Mouse (Mus musculus): ENCODE measurements at regions not wholly inside any gene's neighbourhood (a gene's known extent, or its start where the extent isn't known, plus 50 kb on each side); places are given as distances from the start of the nearest gene placed in this dataset.

DNA sequence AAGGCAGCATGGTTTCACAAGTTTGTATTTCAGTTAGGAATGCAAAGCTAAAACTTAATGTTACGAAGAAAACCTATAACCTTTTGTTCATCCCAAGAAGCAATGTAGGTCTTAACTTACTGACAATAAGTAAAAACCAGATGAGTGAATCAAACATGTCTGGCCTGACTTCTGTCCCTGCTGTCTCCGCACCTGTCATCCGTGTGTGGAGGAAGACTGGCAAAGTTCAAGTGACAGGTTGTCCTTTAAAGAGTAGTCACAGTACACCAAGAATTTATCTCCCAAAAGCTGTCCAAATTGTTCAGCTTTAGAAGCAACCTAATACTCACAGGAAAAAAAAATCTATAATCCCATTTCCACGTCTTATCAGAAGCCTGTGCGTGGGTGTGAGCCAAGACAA is 146.3 kb upstream of the Gm10181 start:
- POLR2A ChIA-PET: interaction anchor here (0.5 to 1.6 kb wide), 2 partner anchors 31 to 271 kb away, joined by 5 to 8 read pairs; no protein-coding TSS in a partner anchor
- TF ChIP-seq CTCF (IDR thresholded peaks at IDR 0.05): no peak
- H3K27me3 ChIP-seq: no peaks in the 10 kb centered on the region
- ATAC-seq (no peak), DNase-seq (ENCODE audit: low read depth, low spot score) (no peak)
- in situ Hi-C loops (cut with MboI; ENCODE audit: low pct_unique_long_range_greater_than_20kb): no loop called here
- CTCF ChIA-PET: interaction anchor here (1.3 kb wide), 1 partner anchor 42 kb away, joined by 4 read pairs; no protein-coding TSS in a partner anchor

DNA sequence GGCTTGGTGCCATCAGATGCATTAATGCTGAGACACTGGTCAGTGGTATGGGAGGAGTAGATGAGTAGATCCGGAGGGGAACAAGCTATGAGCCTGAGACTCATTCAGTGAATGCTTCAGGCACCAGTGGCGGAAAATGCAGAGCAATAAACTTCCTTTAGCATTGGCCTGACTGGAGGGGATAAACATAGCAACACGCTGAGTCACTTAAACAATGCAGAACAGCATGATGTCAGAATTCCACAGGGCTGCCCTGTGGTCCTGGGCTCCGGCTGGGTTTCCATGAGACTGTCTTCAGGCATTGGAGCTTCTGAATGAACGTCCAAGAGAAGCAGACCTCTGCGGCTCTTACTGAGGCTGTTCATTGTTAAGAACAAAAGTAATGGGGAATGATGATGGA is 145.4 kb upstream of the Gm10181 start:
- peak; percentile 71 for DNase-seq (ENCODE audit: low read depth, low spot score)

DNA sequence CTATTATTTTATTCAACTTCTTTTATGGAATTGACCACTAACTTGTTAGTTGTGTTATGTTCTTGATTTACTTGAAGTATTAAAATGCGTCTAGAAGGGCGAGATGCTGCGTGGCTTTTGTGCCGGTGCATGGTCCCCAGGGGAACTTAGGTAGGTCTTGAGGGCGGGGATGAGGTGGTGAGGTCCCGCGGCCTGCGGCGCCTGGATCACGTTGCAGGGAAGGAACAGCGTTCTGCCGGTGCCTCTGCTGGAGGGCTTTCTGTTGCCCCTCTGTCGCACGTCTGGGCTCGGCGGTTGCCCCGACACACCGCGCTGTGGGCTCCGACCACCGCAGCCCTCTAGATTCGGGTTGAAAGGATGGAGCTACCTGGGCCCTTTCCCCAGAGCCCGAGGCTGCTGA is 136.7 kb upstream of the Gm10181 start:
- H3K27me3 ChIP-seq: no peaks in the 10 kb centered on the region
- ATAC-seq (no peak), DNase-seq (ENCODE audit: low read depth, low spot score) (no peak)
- ChIA-PET CTCF (no interaction called here), POLR2A (no interaction called here)
- in situ Hi-C loops (cut with MboI; ENCODE audit: low pct_unique_long_range_greater_than_20kb): no loop called here
- no peak for TF ChIP-seq CTCF (IDR thresholded peaks at IDR 0.05)

More for the DNA sequence above, 145.4 kb upstream of the Gm10181 start:
- peak; percentile 100 for ATAC-seq
- CTCF ChIA-PET: interaction anchor here (0.9 to 1.6 kb wide), 4 partner anchors 10 to 41 kb away, joined by 3 to 5 read pairs (median 4); no protein-coding TSS in a partner anchor
- in situ Hi-C loops (cut with MboI; ENCODE audit: low pct_unique_long_range_greater_than_20kb): no loop called here
- POLR2A ChIA-PET: interaction anchor here (1.6 kb wide), 1 partner anchor 30 kb away, joined by 8 read pairs; no protein-coding TSS in a partner anchor
- no peaks in the 10 kb centered on the region for H3K27me3 ChIP-seq
- TF ChIP-seq CTCF (IDR thresholded peaks at IDR 0.05): no peak

DNA sequence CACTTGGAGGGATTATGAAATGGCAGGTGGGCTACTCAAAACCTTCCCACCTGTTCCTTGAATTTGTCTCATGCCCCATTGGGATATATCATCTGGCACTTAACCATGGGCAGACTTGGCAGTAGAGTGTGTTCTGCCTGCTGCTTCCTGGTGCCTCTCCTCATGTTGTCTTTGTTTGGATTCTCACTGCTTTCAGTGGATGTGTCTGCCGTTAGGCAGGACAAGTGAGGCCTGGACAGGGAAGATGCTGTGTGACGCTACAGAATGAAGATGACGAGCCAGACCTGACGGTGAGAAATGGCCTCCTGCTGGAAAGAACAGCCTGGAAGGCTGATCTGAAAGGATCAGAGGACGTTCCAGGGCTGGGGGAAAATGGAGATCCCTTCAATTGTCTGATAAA is 133.6 kb upstream of the Gm10181 start:
- DNase-seq (ENCODE audit: low read depth, low spot score) (no peak), ATAC-seq (no peak)
- ChIA-PET POLR2A (no interaction called here), CTCF (interaction anchor here (0.6 to 1.3 kb wide), 2 partner anchors 11 to 71 kb away, joined by 3 to 5 read pairs; no protein-coding TSS in a partner anchor)
- in situ Hi-C loops (cut with MboI; ENCODE audit: low pct_unique_long_range_greater_than_20kb): no loop called here
- TF ChIP-seq CTCF (IDR thresholded peaks at IDR 0.05): no peak
- no peaks in the 10 kb centered on the region for H3K27me3 ChIP-seq

DNA sequence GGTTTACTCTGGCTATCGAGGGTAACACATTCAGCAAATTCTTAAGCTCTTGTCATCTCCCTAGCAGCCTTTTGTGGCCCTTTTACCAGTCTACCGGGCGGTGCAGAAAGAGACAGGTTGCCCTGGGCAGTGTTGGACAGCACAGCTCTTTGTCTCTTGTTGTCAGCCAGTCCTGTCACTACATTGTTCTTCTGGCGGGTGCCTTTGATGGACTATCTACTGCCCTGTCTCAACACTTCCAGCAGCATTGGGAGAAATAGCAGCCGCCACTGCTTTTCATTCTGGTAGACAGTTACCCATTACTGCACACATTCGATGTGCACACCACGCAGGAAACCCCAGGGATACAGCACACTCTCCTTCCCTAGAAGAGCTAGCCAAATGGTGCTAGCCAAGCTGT is 132.7 kb upstream of the Gm10181 start:
- in situ Hi-C loops (cut with MboI; ENCODE audit: low pct_unique_long_range_greater_than_20kb): no loop called here
- no peak for TF ChIP-seq CTCF (IDR thresholded peaks at IDR 0.05)
- no peaks in the 10 kb centered on the region for H3K27me3 ChIP-seq
- ChIA-PET CTCF (interaction anchor here (1.3 kb wide), 1 partner anchor 12 kb away, joined by 5 read pairs; no protein-coding TSS in a partner anchor), POLR2A (no interaction called here)
- no peak for ATAC-seq
- no peak for DNase-seq (ENCODE audit: low read depth, low spot score)

DNA sequence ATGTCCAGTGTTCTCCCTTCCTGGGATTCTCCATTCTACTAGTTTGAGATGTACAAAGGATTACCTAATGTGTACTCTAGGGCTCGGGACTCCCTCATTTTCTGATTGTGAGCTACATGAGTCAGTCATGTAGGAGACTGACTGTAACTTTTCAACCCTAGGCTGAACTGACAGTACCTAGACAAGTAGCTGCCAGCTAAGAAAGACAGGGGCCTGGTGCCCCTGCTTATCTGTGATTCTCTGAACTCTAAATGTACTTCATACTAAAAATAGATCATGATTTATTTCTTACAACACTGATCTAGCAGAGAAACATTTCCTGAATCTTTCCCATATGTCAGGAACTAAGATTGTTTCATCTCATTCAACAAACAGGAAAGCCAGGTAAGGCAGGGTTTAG is 125.9 kb upstream of the Gm10181 start:
- POLR2A ChIA-PET: no interaction called here
- DNase-seq (ENCODE audit: low read depth, low spot score) (no peak), ATAC-seq (no peak)
- CTCF ChIA-PET: interaction anchor here (1.0 to 1.2 kb wide), 2 partner anchors 23 to 64 kb away, joined by 3 to 4 read pairs; no protein-coding TSS in a partner anchor
- no peaks in the 10 kb centered on the region for H3K27me3 ChIP-seq
- no peak for TF ChIP-seq CTCF (IDR thresholded peaks at IDR 0.05)
- in situ Hi-C loops (cut with MboI; ENCODE audit: low pct_unique_long_range_greater_than_20kb): no loop called here

DNA sequence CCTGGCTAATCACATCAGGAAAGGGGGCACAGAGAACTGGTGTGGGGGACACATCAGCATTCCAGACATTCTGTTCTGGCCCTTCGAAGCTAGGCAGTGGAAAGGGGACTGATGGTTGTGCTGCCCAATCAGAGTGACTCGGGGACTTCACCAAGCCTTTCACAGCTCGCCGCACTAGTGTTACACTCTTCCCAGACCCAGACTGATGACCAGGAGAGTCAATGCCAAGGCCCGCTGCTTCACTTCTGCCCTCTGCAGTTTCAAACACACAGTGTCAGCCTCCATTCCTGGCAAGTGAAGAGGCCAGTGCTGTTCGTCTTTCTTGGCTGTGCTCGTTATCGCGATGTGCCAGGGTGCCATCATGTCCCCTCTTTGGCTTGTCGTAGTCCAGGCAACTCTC is 121.7 kb upstream of the Gm10181 start:
- ATAC-seq (no peak), DNase-seq (ENCODE audit: low read depth, low spot score) (no peak)
- no peak for TF ChIP-seq CTCF (IDR thresholded peaks at IDR 0.05)

DNA sequence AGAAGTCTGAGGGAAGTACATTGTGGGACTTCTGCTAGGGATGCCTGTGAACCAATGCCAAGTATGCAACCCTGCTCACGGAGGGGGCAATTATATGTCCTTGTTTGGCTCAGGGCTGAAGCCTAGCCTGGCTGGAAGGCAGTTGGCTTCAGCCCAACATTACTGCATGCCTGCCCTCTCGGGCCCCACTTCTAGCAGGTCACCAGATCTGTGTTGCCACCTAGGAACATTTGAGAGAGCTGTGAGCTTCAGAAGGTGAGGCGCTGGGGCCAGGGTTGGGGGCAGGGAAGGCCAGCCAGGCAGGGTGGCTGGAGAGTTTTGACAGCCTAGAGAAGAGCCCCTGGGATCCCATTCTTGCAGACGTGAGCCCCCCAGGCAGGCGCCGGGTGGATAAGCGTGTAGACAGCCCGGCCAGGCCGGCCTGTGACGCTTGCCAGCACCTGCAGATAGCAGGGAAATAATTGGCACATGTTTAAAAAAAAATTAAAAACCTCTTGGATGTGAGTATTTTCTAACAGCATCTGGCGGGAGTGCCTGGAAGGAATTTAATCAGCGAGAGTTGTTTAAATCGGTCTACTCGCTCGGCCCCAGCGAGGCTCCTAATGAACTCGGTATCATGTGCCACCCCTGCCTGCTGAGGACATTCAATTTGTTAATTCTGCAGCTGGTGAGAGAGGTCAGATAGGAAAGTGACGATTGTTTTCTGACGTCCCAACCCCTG is 115.0 kb upstream of the Gm10181 start:
- in situ Hi-C loops (cut with MboI; ENCODE audit: low pct_unique_long_range_greater_than_20kb): no loop called here
- ChIA-PET CTCF (interaction anchor here (1.3 to 2.7 kb wide), 2 partner anchors 35 to 48 kb away, joined by 3 to 7 read pairs; no protein-coding TSS in a partner anchor), POLR2A (interaction anchor here (0.5 to 2.0 kb wide), 3 partner anchors 13 to 57 kb away, joined by 3 to 8 read pairs (median 4); no protein-coding TSS in a partner anchor)
- TF ChIP-seq CTCF (IDR thresholded peaks at IDR 0.05): no peak
- DNase-seq (ENCODE audit: low read depth, low spot score) (peak; percentile 56), ATAC-seq (peak; percentile 84)
- H3K27me3 ChIP-seq: no peaks in the 10 kb centered on the region

More for the DNA sequence above, 121.7 kb upstream of the Gm10181 start:
- ChIA-PET POLR2A (no interaction called here), CTCF (no interaction called here)
- H3K27me3 ChIP-seq: no peaks in the 10 kb centered on the region
- in situ Hi-C loops (cut with MboI; ENCODE audit: low pct_unique_long_range_greater_than_20kb): no loop called here

DNA sequence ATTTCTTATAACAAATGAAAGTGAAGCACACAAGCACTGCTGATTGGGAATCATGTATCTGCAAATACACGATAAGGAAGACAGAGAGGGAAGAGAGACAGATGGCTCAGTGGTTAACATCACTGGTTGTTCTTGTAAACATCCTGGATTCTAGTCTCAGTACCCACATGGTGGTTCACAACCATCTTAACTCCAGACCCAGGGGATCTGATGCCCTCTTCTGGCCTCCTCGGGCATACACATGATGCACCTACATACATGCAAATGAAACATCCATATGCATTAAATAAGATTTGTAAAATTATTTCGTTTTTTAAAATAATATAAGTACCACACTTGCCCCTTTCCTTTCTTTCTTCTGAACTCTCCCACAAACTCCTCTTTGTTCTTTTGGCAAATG is 106.4 kb upstream of the Gm10181 start:
- peak; percentile 63 for TF ChIP-seq CTCF (IDR thresholded peaks at IDR 0.05)
- in situ Hi-C loops (cut with MboI; ENCODE audit: low pct_unique_long_range_greater_than_20kb): no loop called here
- DNase-seq (ENCODE audit: low read depth, low spot score) (no peak), ATAC-seq (no peak)
- no peaks in the 10 kb centered on the region for H3K27me3 ChIP-seq
- ChIA-PET CTCF (no interaction called here), POLR2A (no interaction called here)

DNA sequence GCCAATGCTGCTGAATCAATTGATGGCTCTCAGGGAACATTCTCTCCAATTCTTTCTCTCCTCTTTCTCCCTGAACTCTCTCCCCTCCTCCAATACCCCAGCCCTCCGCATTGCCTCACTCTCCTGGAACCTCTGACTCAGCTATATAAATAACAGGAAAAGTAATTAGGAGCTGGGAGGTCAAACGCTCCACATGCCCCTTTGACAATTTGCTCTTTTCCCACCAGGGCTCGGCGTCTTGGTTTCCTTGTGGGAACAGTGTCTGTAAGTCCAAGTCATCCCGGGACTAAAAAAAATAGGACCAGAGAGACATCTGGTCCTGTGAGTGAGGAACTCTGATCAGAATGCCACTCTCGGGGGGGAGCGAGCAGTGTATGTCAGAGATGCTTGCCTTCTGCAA is 94.7 kb upstream of the Gm10181 start:
- ATAC-seq (no peak), DNase-seq (ENCODE audit: low read depth, low spot score) (no peak)
- CTCF ChIA-PET: no interaction called here
- no peaks in the 10 kb centered on the region for H3K27me3 ChIP-seq
- in situ Hi-C loops (cut with MboI; ENCODE audit: low pct_unique_long_range_greater_than_20kb): no loop called here
- POLR2A ChIA-PET: no interaction called here
- TF ChIP-seq CTCF (IDR thresholded peaks at IDR 0.05): no peak

DNA sequence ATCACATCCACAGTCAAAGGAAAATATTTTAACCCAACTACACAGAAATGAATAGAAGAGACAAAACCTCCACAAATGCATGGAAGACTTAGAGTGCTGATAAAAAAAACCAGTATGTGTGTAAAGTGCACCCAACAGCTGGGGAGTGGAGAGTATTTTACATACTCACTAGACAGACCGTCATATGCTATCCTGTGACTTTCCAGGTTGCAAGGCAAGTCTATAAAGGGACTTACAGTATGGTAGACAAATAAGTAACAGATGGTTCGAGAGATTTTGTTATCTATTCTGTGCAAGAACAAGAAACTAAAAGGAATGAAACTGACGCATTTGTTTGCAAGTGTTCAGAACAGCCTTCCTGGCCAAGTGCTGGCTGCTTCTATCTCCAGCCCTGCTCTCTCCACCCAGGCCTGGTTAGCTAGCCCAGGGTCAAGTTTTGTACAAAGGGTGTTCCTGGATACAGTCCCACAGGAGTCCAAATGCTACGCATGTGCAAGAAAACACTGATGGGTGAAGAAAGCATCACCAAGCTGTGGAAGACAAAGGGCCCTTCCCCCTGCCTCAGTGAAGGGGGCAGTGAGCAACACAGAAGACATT is 68.0 kb upstream of the Gm10181 start:
- no peak for ATAC-seq
- no peak for TF ChIP-seq CTCF (IDR thresholded peaks at IDR 0.05)
- CTCF ChIA-PET: no interaction called here
- no peak for DNase-seq (ENCODE audit: low read depth, low spot score)
- POLR2A ChIA-PET: no interaction called here
- no peaks in the 10 kb centered on the region for H3K27me3 ChIP-seq
- in situ Hi-C loops (cut with MboI; ENCODE audit: low pct_unique_long_range_greater_than_20kb): loop anchor here (10.0 kb wide), 1 partner anchor 86 kb away; no protein-coding TSS in a partner anchor
